11 mouse cellular contexts compared by ENCODE assay signal in the genomic region with DNA sequence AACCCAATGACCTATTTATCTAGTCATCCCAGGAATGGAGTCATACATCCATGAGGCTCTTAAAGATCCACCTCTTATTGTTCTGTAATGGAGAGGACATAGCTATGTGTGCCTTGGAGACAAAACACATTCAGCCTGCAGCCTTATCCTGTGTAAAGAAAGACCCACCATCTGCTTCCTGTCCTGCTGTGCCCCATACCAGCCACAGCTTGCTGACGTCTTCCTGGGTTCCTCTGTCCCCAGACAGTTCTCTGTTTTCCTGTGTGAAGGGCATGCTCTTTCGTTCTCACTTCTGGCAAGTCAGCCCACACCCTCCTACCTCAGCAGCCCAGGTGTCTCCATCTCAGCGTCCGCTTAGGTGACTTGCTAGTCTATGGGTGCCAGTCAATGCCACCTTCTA. TPM values are rescaled to one million over a fixed set of nuclear protein-coding genes. Genes with fewer than 3 reads are reported as not detected.
DNase-seq lines count a peak whose midpoint lies in the region; ATAC-seq lines count a peak whose summit lies in the region.
"Had no signal": no experiment of that assay in that cellular context is flagged by ENCODE, and none has a peak within 500 bp of the region (broad histone marks: within the 10 kb centered on the region; RNA-seq: fewer than 3 reads in every experiment).

No protein-coding gene starts in this region.

- peaks cover 39% of the 10 kb centered on the region for H3K4me1 ChIP-seq in heart, embryonic 12.5 days (replicated peaks)
- H3K4me1 ChIP-seq in midbrain, embryonic 15.5 days, result peaks cover 8% of the 10 kb centered on the region

- no peak overlapping the region for H3K27ac ChIP-seq in heart, embryonic 12.5 days (ENCODE audit: poor library complexity, severe bottlenecking)
- H3K27ac ChIP-seq in midbrain, embryonic 15.5 days, result no peak overlapping the region
- H3K27ac ChIP-seq: hindbrain, embryonic 14.5 days had no signal

- H3K27me3 ChIP-seq in heart, embryonic 12.5 days (replicated peaks), result peaks cover 6% of the 10 kb centered on the region; the same call in 1 of the 2 replicates
- H3K27me3 ChIP-seq in midbrain, embryonic 15.5 days (replicated peaks), result no peaks in the 10 kb centered on the region

- intact Hi-C loops in heart, postnatal 14 days (cut with DNase I), result no loop called here

- ATAC-seq in heart, embryonic 12.5 days (ENCODE audit: insufficient number of reproducible peaks, low FRiP score), result peak; percentile 41; the same call in 1 of the 2 replicates
- ATAC-seq in neutrophil, adult 5-6 weeks (ENCODE audit: extremely low read depth, insufficient number of reproducible peaks, low FRiP score, poor library complexity, severe bottlenecking), result peak; percentile 76
- ATAC-seq in midbrain, embryonic 15.5 days (replicated peaks), result no peak

- H3K36me3 ChIP-seq in heart, embryonic 12.5 days, result no peaks in the 10 kb centered on the region
- no peaks in the 10 kb centered on the region for H3K36me3 ChIP-seq in midbrain, embryonic 15.5 days (replicated peaks)

- H3K4me2 ChIP-seq in heart, embryonic 12.5 days, result no peak overlapping the region
- H3K4me2 ChIP-seq in midbrain, embryonic 15.5 days, result no peak overlapping the region
- H3K4me2 ChIP-seq: hindbrain, embryonic 14.5 days had no signal

- 32% methylated on average over 4 of the region's 4 CpGs for WGBS in heart, embryonic 12.5 days
- 68% methylated on average over 4 of the region's 4 CpGs for WGBS in midbrain, embryonic 15.5 days

- no peak for DNase-seq in heart, postnatal 14 days
- peak; percentile 76 for DNase-seq in CD4-positive, CD25-positive, alpha-beta regulatory T cell, adult 2 months (ENCODE audit: low read depth, low spot score)
- DNase-seq in induced T-regulatory cell, adult 2 months (ENCODE audit: low read depth), result peak; percentile 86
- DNase-seq in right cerebral cortex, postnatal 14 days, result no peak
- no peak for DNase-seq in kidney, postnatal 4 days
- DNase-seq: adrenal gland, postnatal 25 days; midbrain, embryonic 14.5 days had no signal

- no peak overlapping the region for H3K4me3 ChIP-seq in heart, embryonic 12.5 days
- H3K4me3 ChIP-seq in midbrain, embryonic 15.5 days, result no peak overlapping the region

- H3K9me3 ChIP-seq in heart, embryonic 12.5 days (replicated peaks), result no peaks in the 10 kb centered on the region
- H3K9me3 ChIP-seq in midbrain, embryonic 15.5 days, result no peaks in the 10 kb centered on the region

- no peak overlapping the region for H3K9ac ChIP-seq in heart, embryonic 12.5 days
- no peak overlapping the region for H3K9ac ChIP-seq in midbrain, embryonic 15.5 days
- H3K9ac ChIP-seq: hindbrain, embryonic 14.5 days had no signal

RNA-seq across cellular contexts. Expression of a gene that starts 15.9 kb away (rescaled TPM):
- polyA plus RNA-seq in heart, embryonic 12.5 days (2016; fragmentation: Nextera tagmentation; extraction: Ambion mirVana), result 17.4 and 17.9 TPM in 2 replicates
- total RNA-seq in heart, postnatal 14 days (2021), result 10 to 100 TPM; 15.5 to 16.4 TPM
- 17.3 and 18.4 TPM in 2 replicates for total RNA-seq in neutrophil, adult 5-6 weeks (2017)
- 4.0 and 4.4 TPM in 2 replicates for polyA plus RNA-seq in midbrain, embryonic 15.5 days (2015; fragmentation: Nextera tagmentation; extraction: Ambion mirVana)

RNA-seq across cellular contexts. Expression of a gene that starts 41.9 kb away (rescaled TPM):
- not detected in 2 replicates for polyA plus RNA-seq in heart, embryonic 12.5 days (2016; fragmentation: Nextera tagmentation; extraction: Ambion mirVana)
- total RNA-seq in heart, postnatal 14 days (2021), result not detected
- total RNA-seq in neutrophil, adult 5-6 weeks (2017), result 0.23 TPM in 1 of 2 replicates, not detected in the other
- not detected in 2 replicates for polyA plus RNA-seq in midbrain, embryonic 15.5 days (2015; fragmentation: Nextera tagmentation; extraction: Ambion mirVana)
- total RNA-seq: adrenal gland, postnatal 25 days had no signal
- polyA plus RNA-seq: hindbrain, embryonic 14.5 days; midbrain, embryonic 14.5 days had no signal

Comparison
In these comparisons a context has a peak if more than half of its experiments do, and no peak if none do; other contexts are left out.
1. DNase-seq: peak in CD4-positive, CD25-positive, alpha-beta regulatory T cell, adult 2 months (single experiment) and induced T-regulatory cell, adult 2 months (single experiment); none in heart, postnatal 14 days (0 of 2), right cerebral cortex, postnatal 14 days (single experiment) and kidney, postnatal 4 days (0 of 2).